Mouse (Mus musculus) limb, embryonic 15.5 days (tissue): ENCODE measurements around the gene Gm13030. TPM values are rescaled to one million over a fixed set of nuclear protein-coding genes. Genes with fewer than 3 reads are reported as not detected.

Experiments
- ATAC-seq: fragments of 200-750 bp; cut with Nextera tagmentation; 2 replicates; pipeline ENCODE4 v1.8.0; 2017; ENCODE audit warnings: low read depth, moderate TSS enrichment; ENCODE audit not compliant: insufficient number of reproducible peaks, low FRiP score, low TSS enrichment
- H3K27ac ChIP-seq: fragments of 300-500 bp; sonication (generic); 2 replicates; pipeline ENCODE4 v1.5.1; 2015; ENCODE audit warnings: moderate library complexity, mild to moderate bottlenecking, inconsistent platforms
- H3K27me3 ChIP-seq: fragments of 300-500 bp; sonication (generic); 2 replicates; pipeline ENCODE4 v1.6.1; 2015; ENCODE audit warnings: inconsistent platforms
- H3K36me3 ChIP-seq: fragments of 300-500 bp; sonication (generic); 2 replicates; pipeline ENCODE4 v1.6.1; 2015; ENCODE audit warnings: inconsistent platforms
- H3K4me1 ChIP-seq: fragments of 300-500 bp; sonication (generic); 2 replicates; pipeline ENCODE4 v1.6.1; 2015; ENCODE audit warnings: inconsistent platforms
- H3K4me2 ChIP-seq: fragments of 300-500 bp; sonication (generic); 2 replicates; pipeline ENCODE4 v1.6.1; 2015; ENCODE audit warnings: mild to moderate bottlenecking, inconsistent platforms
- H3K4me3 ChIP-seq: fragments of 300-500 bp; sonication (generic); 2 replicates; pipeline ENCODE4 v1.5.1; 2015; ENCODE audit warnings: mild to moderate bottlenecking, inconsistent platforms
- H3K9ac ChIP-seq: fragments of 300-500 bp; sonication (generic); 2 replicates; pipeline ENCODE4 v1.6.1; 2015; ENCODE audit warnings: inconsistent platforms
- H3K9me3 ChIP-seq: fragments of 300-500 bp; sonication (generic); 2 replicates; pipeline ENCODE4 v1.6.1; 2016; ENCODE audit warnings: inconsistent platforms
- WGBS: fragments of 180-500 bp; shearing (Covaris S2); methylation state at CpG from one replicate; pipeline ENCODE4 v1.1.7; 2015; 5-methylcytosine and 5-hydroxymethylcytosine counted together
- polyA plus RNA-seq: library from polyadenylated mRNA; unstranded; fragments of >200 nt; fragmentation: Nextera tagmentation; extraction: Ambion mirVana; gene quantifications from 2 replicates; pipeline ENCODE4 v1.2.1, GENCODE M21; 2015

Gm13030 gene
- polyA plus RNA-seq, 1 experiment from 2014 or later = not detected

GRCm38 (mm10) chr4:138865092-138865491, 8.7 kb downstream of the Gm13030 start:
- H3K4me3 ChIP-seq = no peak overlapping the region
- H3K36me3 ChIP-seq = no peaks in the 10 kb centered on the region
- H3K4me2 ChIP-seq = no peak overlapping the region
- ATAC-seq = no peak
- H3K9ac ChIP-seq = no peak overlapping the region
- H3K27ac ChIP-seq = no peak overlapping the region
- H3K27me3 ChIP-seq = peaks cover 3% of the 10 kb centered on the region; the same call in 1 of the 2 replicates
- no peaks in the 10 kb centered on the region for H3K9me3 ChIP-seq
- 0 out of 2 replicates have a peak, but pooled peaks cover under 1% of the 10 kb centered on the region for H3K4me1 ChIP-seq
- 14% methylated on average over 5 of the region's 5 CpGs for WGBS

GRCm38 (mm10) chr4:138863344-138863998, 10.3 kb downstream of the Gm13030 start, which contains the start of gene Pla2g5:
Gene Pla2g5, minus strand, starts transcription at chr4:138863482.
- 69% methylated on average over 10 of the region's 10 CpGs for WGBS
- no peak within 1 kb of the TSS for H3K4me2 ChIP-seq
- no peak within 1 kb of the TSS for H3K4me3 ChIP-seq
- H3K9ac ChIP-seq = no peak within 1 kb of the TSS
- no peak for ATAC-seq
- no peaks in the 10 kb centered on the region for H3K9me3 ChIP-seq
- H3K27ac ChIP-seq = no peak within 1 kb of the TSS
- no peaks in the 10 kb centered on the region for H3K36me3 ChIP-seq
- H3K4me1 ChIP-seq = 0 out of 2 replicates have a peak, but pooled peaks cover 6% of the 10 kb centered on the region
- peaks cover 9% of the 10 kb centered on the region; the same call in 1 of the 2 replicates for H3K27me3 ChIP-seq

GRCm38 (mm10) chr4:138859728-138860127, 14.0 kb downstream of the Gm13030 start:
- 0 out of 2 replicates have a peak, but pooled peaks cover 6% of the 10 kb centered on the region for H3K4me1 ChIP-seq
- peak overlapping the region; percentile 16; the same call in 1 of the 2 replicates for H3K4me3 ChIP-seq
- H3K27ac ChIP-seq = no peak overlapping the region
- H3K9me3 ChIP-seq = no peaks in the 10 kb centered on the region
- 5% methylated on average over 13 of the region's 13 CpGs for WGBS
- no peak for ATAC-seq
- peaks cover 11% of the 10 kb centered on the region; the same call in 1 of the 2 replicates for H3K27me3 ChIP-seq
- H3K9ac ChIP-seq = no peak overlapping the region
- no peaks in the 10 kb centered on the region for H3K36me3 ChIP-seq
- peak overlapping the region; percentile 33 for H3K4me2 ChIP-seq

- Histone ChIP-seq H3K36me3 (no peaks in the 10 kb centered on the region), H3K9ac (no peak overlapping the region), H3K4me3 (no peak overlapping the region), H3K9me3 (no peaks in the 10 kb centered on the region), H3K4me1 (0 out of 2 replicates have a peak, but pooled peaks cover 6% of the 10 kb centered on the region), H3K27ac (no peak overlapping the region), H3K27me3 (peaks cover 11% of the 10 kb centered on the region; the same call in 1 of the 2 replicates), H3K4me2 (peak overlapping the region; percentile 33; the same call in 1 of the 2 replicates)
- WGBS = 20% methylated on average over 9 of the region's 9 CpGs
- ATAC-seq = no peak
These were observed 14.5 kb downstream of the Gm13030 start for GRCm38 (mm10) chr4:138859245-138859644.

- Histone ChIP-seq H3K9ac (no peak overlapping the region), H3K4me3 (no peak overlapping the region), H3K27ac (no peak overlapping the region), H3K27me3 (peaks cover 11% of the 10 kb centered on the region; the same call in 1 of the 2 replicates), H3K9me3 (no peaks in the 10 kb centered on the region), H3K4me2 (no peak overlapping the region), H3K4me1 (0 out of 2 replicates have a peak, but pooled peaks cover 6% of the 10 kb centered on the region), H3K36me3 (no peaks in the 10 kb centered on the region)
- WGBS = 74% methylated on average over 15 of the region's 15 CpGs
- ATAC-seq = no peak
These were observed 15.3 kb downstream of the Gm13030 start for GRCm38 (mm10) chr4:138858446-138858845.

- Histone ChIP-seq H3K4me3 (no peak overlapping the region), H3K27ac (no peak overlapping the region), H3K27me3 (peaks cover 11% of the 10 kb centered on the region; the same call in 1 of the 2 replicates), H3K4me1 (0 out of 2 replicates have a peak, but pooled peaks cover 6% of the 10 kb centered on the region), H3K4me2 (no peak overlapping the region), H3K9ac (no peak overlapping the region), H3K36me3 (no peaks in the 10 kb centered on the region), H3K9me3 (no peaks in the 10 kb centered on the region)
- 77% methylated on average over 10 of the region's 10 CpGs for WGBS
- ATAC-seq = no peak
These were observed 16.2 kb downstream of the Gm13030 start for GRCm38 (mm10) chr4:138857576-138857975.

- 0 out of 2 replicates have a peak, but pooled peaks cover 6% of the 10 kb centered on the region for H3K4me1 ChIP-seq
- H3K4me3 ChIP-seq = no peak overlapping the region
- no peak for ATAC-seq
- no peaks in the 10 kb centered on the region for H3K36me3 ChIP-seq
- H3K4me2 ChIP-seq = no peak overlapping the region
- 24% methylated on average over 7 of the region's 7 CpGs for WGBS
- peaks cover 8% of the 10 kb centered on the region; the same call in 1 of the 2 replicates for H3K27me3 ChIP-seq
- no peak overlapping the region for H3K27ac ChIP-seq
- no peaks in the 10 kb centered on the region for H3K9me3 ChIP-seq
- H3K9ac ChIP-seq = no peak overlapping the region
These were observed 17.3 kb downstream of the Gm13030 start for GRCm38 (mm10) chr4:138856491-138856890.

GRCm38 (mm10) chr4:138855092-138855632, 18.6 kb downstream of the Gm13030 start:
- Histone ChIP-seq H3K27ac (no peak overlapping the region), H3K9ac (no peak overlapping the region), H3K4me1 (0 out of 2 replicates have a peak, but pooled peaks cover 6% of the 10 kb centered on the region), H3K4me3 (no peak overlapping the region), H3K9me3 (no peaks in the 10 kb centered on the region), H3K27me3 (peaks cover 8% of the 10 kb centered on the region; the same call in 1 of the 2 replicates), H3K4me2 (no peak overlapping the region), H3K36me3 (no peaks in the 10 kb centered on the region)
- no peak for ATAC-seq
- 84% methylated on average over 9 of the region's 9 CpGs for whole genome bisulfite sequencing

- WGBS = 61% methylated on average over 6 of the region's 6 CpGs
These were observed 20.8 kb downstream of the Gm13030 start for GRCm38 (mm10) chr4:138852961-138853360.

GRCm38 (mm10) chr4:138851463-138851862, 22.3 kb downstream of the Gm13030 start:
- no peak for ATAC-seq
- Histone ChIP-seq H3K4me2 (no peak overlapping the region), H3K27ac (no peak overlapping the region), H3K4me1 (no peaks in the 10 kb centered on the region), H3K9ac (no peak overlapping the region), H3K4me3 (no peak overlapping the region), H3K36me3 (no peaks in the 10 kb centered on the region), H3K27me3 (no peaks in the 10 kb centered on the region), H3K9me3 (no peaks in the 10 kb centered on the region)
- 2% methylated on average over 4 of the region's 4 CpGs for WGBS

More at GRCm38 (mm10) chr4:138852961-138853360, 20.8 kb downstream of the Gm13030 start:
- no peak overlapping the region for H3K27ac ChIP-seq
- ATAC-seq = no peak
- no peak overlapping the region for H3K9ac ChIP-seq
- no peaks in the 10 kb centered on the region for H3K27me3 ChIP-seq
- H3K4me2 ChIP-seq = no peak overlapping the region
- H3K4me1 ChIP-seq = no peaks in the 10 kb centered on the region
- no peaks in the 10 kb centered on the region for H3K36me3 ChIP-seq
- no peaks in the 10 kb centered on the region for H3K9me3 ChIP-seq
- no peak overlapping the region for H3K4me3 ChIP-seq

GRCm38 (mm10) chr4:138841386-138841785, 32.4 kb downstream of the Gm13030 start:
- ATAC-seq = no peak
- Histone ChIP-seq H3K4me1 (no peaks in the 10 kb centered on the region), H3K27me3 (no peaks in the 10 kb centered on the region), H3K27ac (no peak overlapping the region), H3K4me2 (no peak overlapping the region), H3K9ac (no peak overlapping the region), H3K4me3 (no peak overlapping the region), H3K9me3 (no peaks in the 10 kb centered on the region; the same call in 1 of the 2 replicates), H3K36me3 (no peaks in the 10 kb centered on the region)
- WGBS = 75% methylated on average over 7 of the region's 7 CpGs

GRCm38 (mm10) chr4:138840726-138841125, 33.0 kb downstream of the Gm13030 start:
- H3K4me2 ChIP-seq = no peak overlapping the region
- H3K36me3 ChIP-seq = no peaks in the 10 kb centered on the region
- H3K4me3 ChIP-seq = no peak overlapping the region
- H3K9ac ChIP-seq = no peak overlapping the region
- no peak overlapping the region for H3K27ac ChIP-seq
- no peaks in the 10 kb centered on the region; the same call in 1 of the 2 replicates for H3K9me3 ChIP-seq
- ATAC-seq = no peak
- H3K4me1 ChIP-seq = no peaks in the 10 kb centered on the region
- 84% methylated on average over 8 of the region's 8 CpGs for WGBS
- H3K27me3 ChIP-seq = no peaks in the 10 kb centered on the region
